Mouse (Mus musculus): Measurements from ENCODE around the gene Mbd3l1. TPM values are rescaled to one million over a fixed set of nuclear protein-coding genes. Genes with fewer than 3 reads are reported as not detected.

The Mbd3l1 gene
- polyA plus RNA-seq (2014; fragmentation: Illumina TruSeq; extraction: RNeasy Lipid Tissue Mini Kit (QIAGEN cat#74804); ENCODE audit: low read depth, low replicate concordance), result 345 TPM

GRCm38 (mm10) chr9:18478168-18478567, at the start of gene Mbd3l1, which contains the start of gene Zfp558:
TSS of gene Mbd3l1 (plus strand) at chr9:18478359.
TSS of gene Zfp558 (minus strand) at chr9:18478268.

GRCm38 (mm10) chr9:18430354-18430753, 47.8 kb upstream of the Mbd3l1 start, which contains the start of gene Mbd3l2:
TSS of gene Mbd3l2 (plus strand) at chr9:18430654.

Other genes starting within 250 kb of the Mbd3l1 start
- gene Chordc1, start 186.2 kb upstream of the Mbd3l1 start, polyA plus RNA-seq (2014; fragmentation: Illumina TruSeq; extraction: RNeasy Lipid Tissue Mini Kit (QIAGEN cat#74804); ENCODE audit: low read depth, low replicate concordance), result 52.2 TPM
- gene Naalad2, start 75.4 kb upstream of the Mbd3l1 start, polyA plus RNA-seq (2014; fragmentation: Illumina TruSeq; extraction: RNeasy Lipid Tissue Mini Kit (QIAGEN cat#74804); ENCODE audit: low read depth, low replicate concordance), result 39.3 TPM
- 1.2 TPM for gene Ubtfl1, start 73.9 kb upstream of the Mbd3l1 start, polyA plus RNA-seq (2014; fragmentation: Illumina TruSeq; extraction: RNeasy Lipid Tissue Mini Kit (QIAGEN cat#74804); ENCODE audit: low read depth, low replicate concordance)
- gene Mbd3l2, start 47.7 kb upstream of the Mbd3l1 start, polyA plus RNA-seq (2014; fragmentation: Illumina TruSeq; extraction: RNeasy Lipid Tissue Mini Kit (QIAGEN cat#74804); ENCODE audit: low read depth, low replicate concordance), result not detected
- 104 TPM for gene Zfp558, start 91 bp upstream of the Mbd3l1 start, polyA plus RNA-seq (2014; fragmentation: Illumina TruSeq; extraction: RNeasy Lipid Tissue Mini Kit (QIAGEN cat#74804); ENCODE audit: low read depth, low replicate concordance)
- gene Muc16, start 196.2 kb downstream of the Mbd3l1 start, polyA plus RNA-seq (2014; fragmentation: Illumina TruSeq; extraction: RNeasy Lipid Tissue Mini Kit (QIAGEN cat#74804); ENCODE audit: low read depth, low replicate concordance), result 18.0 TPM